Mouse (Mus musculus): Measurements from ENCODE around the gene Eif3d.
A peak's percentile ranks its signal among the peaks of the same experiment; 100 is the strongest.

Eif3d gene

GRCm38 (mm10) chr15:77920511-77921462 is 49.8 kb downstream of the Eif3d start:
- no peak for DNase-seq (ENCODE audit: low read depth, low spot score)

DNA sequence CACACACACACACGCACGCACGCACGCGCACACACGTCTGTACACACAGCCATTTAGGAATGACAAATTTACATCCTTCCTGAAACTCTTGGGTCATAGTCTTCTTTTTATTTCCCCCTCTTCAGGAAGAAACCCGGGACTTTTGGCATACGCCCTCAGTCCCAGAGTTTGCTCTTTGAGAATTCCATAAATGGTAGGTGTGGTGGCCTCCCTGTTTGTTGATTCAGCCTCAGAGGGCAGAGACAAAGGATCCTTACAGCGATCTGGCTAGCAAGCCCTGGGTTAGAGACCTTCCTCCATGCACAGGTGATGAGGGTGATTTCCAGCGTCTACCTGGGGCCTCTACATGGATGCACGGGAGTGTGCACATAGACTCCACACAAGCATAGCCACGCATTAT is 51.2 kb downstream of the Eif3d start:
- DNase-seq (ENCODE audit: low read depth, low spot score), result no peak

DNA sequence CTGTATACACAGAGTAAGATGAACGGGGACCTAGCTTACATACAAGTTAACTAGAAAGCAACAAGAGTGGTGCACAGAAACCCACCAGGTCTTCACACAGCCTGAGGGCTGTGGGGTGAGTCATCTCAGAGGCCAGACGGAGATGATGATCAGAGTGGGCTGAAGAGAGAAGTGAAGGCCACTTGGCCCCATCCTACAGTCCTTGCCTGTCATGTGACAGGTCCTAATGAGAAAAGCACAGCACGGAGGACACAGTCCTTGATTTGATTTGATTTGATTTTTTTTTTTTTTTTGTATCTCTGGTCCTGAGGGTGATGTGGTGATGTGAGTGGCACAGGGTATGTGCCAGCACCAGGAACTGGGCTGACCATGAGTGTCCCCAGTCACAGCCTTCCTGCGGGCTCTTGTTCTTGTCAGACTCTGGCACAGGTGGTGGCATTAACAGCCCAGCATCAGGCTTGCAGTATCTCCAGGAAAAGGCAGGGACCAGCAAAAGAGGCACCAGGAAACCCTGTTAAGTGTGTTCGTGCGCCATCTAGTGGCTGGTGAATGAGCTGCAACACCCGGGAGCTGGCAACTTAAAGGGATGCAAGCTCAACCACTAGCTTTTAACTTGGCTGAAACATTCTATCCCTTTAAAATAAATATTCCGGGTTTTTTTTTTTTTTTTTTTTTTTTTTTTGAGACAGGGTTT is 53.6 kb downstream of the Eif3d start:
- DNase-seq (ENCODE audit: low read depth, low spot score), result peak; percentile 85

- DNase-seq (ENCODE audit: low read depth, low spot score), result no peak
Measured at GRCm38 (mm10) chr15:77915287-77915686, 55.3 kb downstream of the Eif3d start.

DNA sequence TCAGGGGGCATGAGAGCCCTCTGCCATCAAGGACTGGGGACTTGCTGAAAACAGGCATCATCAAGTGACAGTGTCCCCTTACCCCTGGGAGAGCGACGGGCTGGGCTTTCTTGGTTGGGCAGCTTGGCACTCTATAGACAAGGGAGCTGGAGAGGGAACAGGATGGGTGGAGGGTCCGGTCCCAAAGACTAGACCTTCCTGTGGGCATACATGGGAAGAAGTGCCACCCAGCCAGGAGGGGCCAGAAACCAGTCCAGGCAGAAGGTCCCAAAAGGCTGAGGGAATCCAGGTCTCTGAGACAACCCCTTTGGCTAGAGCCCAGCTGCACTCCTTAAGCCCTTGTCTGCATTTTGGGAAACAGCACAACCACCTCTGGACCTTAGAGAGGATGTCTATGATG is 56.1 kb downstream of the Eif3d start:
- DNase-seq (ENCODE audit: low read depth, low spot score), result no peak

DNA sequence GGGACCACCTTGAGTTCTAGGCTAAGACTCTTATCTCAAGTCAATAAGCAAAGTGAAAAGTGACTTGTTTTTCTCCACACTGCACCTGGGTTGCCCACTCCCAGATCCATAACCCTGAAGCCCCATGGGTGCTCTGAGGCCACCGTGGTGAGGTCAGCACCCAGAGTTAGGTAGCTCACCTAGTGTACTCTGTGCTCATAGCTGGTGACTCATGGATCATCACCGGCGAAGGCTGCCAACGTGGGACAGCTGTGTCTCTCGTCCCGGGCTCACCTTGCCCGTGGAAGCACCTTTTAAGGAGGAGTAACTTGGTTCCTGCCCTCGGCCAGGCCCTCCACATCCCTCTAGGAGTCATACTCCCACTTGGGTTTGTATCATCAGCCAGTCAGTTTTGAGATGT is 57.6 kb downstream of the Eif3d start:
- DNase-seq (ENCODE audit: low read depth, low spot score), result no peak

GRCm38 (mm10) chr15:77912585-77912984 is 58.0 kb downstream of the Eif3d start:
- DNase-seq (ENCODE audit: low read depth, low spot score), result peak; percentile 67

- DNase-seq (ENCODE audit: low read depth, low spot score), result no peak
Measured at GRCm38 (mm10) chr15:77912048-77912447, 58.6 kb downstream of the Eif3d start.

DNA sequence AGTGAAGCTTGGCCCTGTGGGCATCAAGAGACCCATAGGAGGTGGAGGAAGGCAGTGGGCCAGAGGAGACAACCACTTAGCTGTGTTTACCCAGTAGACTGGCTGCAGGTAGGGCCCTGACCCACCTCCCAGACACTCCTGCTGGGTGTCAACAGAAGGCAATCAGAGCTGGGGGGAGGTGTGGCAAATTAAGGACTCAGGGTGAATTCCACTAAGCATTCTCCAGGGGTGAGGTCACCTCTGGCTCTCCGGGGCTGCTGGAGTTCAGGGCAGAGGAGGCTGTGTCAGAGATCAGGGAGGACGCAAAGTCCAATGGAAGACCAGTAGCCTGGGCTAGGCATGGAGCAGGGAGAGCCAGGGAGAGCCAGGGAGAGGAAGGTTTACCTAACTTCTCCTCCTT is 59.5 kb downstream of the Eif3d start:
- DNase-seq (ENCODE audit: low read depth, low spot score), result no peak
